Mouse (Mus musculus): ENCODE measurements at regions not wholly inside any gene's neighbourhood (a gene's known extent, or its start where the extent isn't known, plus 50 kb on each side); places are given as distances from the start of the nearest gene placed in this dataset.

DNA sequence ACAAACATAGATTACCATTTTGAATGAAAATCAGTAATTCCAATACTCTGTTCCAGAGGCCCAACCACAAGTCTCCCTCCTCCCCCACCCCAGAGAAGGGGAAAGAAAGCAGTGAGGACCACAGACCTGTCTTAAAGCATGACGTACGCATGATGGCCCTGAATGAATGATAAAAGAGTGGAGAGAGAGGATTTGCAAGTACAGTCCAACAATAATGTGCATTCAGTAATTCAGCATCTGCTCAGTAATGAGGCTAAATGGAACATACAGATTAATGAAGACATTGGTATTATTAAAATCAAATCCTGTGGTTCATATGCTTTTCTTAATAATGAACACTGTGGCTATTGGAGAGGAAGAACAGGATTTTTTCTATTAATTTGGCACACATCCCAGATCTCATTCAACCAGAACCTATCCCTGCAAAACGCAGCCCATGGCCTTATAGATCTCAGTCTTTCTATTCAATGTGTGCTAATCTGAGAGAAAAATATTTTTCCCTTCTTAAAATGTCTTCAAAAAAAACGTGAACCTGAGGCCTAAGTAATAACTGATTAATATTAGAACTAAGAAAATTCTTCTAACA is 430.7 kb upstream of the Tbc1d2b start:
- Histone ChIP-seq H3K27ac (no peak overlapping the region), H3K4me3 (no peak overlapping the region)
- no peak for TF ChIP-seq CTCF (conservative IDR thresholded peaks at IDR 0.05)
- DNase-seq (ENCODE audit: low spot score in 2 of 2) = no peak

GRCm38 (mm10) chr9:90713685-90714084 is 443.1 kb upstream of the Tbc1d2b start:
- H3K27ac ChIP-seq = no peak overlapping the region
- H3K4me3 ChIP-seq = no peak overlapping the region
- TF ChIP-seq CTCF (conservative IDR thresholded peaks at IDR 0.05) = no peak
- DNase-seq (ENCODE audit: low spot score in 2 of 2) = no peak

- no peak overlapping the region for H3K4me3 ChIP-seq
- TF ChIP-seq CTCF (conservative IDR thresholded peaks at IDR 0.05) = no peak
- DNase-seq (ENCODE audit: low spot score in 2 of 2) = no peak
- no peak overlapping the region for H3K27ac ChIP-seq
These were observed 460.8 kb upstream of the Tbc1d2b start for GRCm38 (mm10) chr9:90731450-90731849.

- no peak for TF ChIP-seq CTCF (conservative IDR thresholded peaks at IDR 0.05)
- DNase-seq (ENCODE audit: low spot score in 2 of 2) = no peak
- no peak overlapping the region for H3K27ac ChIP-seq
- no peak overlapping the region for H3K4me3 ChIP-seq
These were observed 486.6 kb upstream of the Tbc1d2b start for GRCm38 (mm10) chr9:90757175-90757574.

DNA sequence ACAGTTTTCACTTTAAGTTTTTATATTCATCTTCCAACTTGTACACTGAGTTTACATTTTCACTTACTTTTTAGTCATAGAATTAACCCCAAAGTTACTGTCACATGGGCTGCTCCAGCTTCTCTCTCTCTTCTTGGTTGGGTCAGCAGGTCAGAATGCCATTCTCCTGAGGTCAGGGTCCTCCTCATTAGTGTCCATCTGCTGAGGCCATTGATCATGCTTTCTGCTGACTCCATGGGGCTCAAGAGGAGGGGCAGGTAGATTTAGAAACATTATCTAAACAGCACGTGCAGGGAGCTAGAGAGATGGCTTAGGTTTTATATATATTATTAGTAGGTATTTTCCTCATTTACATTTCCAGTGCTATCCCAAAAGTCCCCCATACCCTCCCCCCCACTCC is 503.7 kb upstream of the Tbc1d2b start:
- no peak for DNase-seq (ENCODE audit: low spot score in 2 of 2)
- TF ChIP-seq CTCF (conservative IDR thresholded peaks at IDR 0.05) = no peak
- Histone ChIP-seq H3K4me3 (no peak overlapping the region), H3K27ac (no peak overlapping the region)

DNA sequence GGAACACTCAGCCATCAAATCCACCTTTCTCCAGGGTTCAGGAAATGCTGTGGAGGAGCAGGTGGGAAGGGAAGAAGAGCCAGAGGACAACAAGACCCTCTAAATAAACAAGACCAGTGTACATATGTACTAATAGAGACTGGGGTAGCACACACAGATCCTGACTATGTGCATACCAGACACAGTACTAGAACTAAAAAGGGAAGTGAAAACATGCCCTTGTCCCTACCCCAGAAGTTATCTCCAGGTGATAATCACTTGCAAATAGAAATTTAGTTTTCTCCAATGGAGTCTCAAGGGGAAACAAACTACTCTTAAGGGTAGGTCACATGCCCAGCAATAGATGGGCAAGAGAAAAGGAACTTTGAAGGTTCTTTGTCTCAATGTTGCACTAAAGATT is 518.9 kb upstream of the Tbc1d2b start:
- TF ChIP-seq CTCF (conservative IDR thresholded peaks at IDR 0.05) = no peak
- Histone ChIP-seq H3K4me3 (no peak overlapping the region), H3K27ac (no peak overlapping the region)
- no peak for DNase-seq (ENCODE audit: low spot score in 2 of 2)

DNA sequence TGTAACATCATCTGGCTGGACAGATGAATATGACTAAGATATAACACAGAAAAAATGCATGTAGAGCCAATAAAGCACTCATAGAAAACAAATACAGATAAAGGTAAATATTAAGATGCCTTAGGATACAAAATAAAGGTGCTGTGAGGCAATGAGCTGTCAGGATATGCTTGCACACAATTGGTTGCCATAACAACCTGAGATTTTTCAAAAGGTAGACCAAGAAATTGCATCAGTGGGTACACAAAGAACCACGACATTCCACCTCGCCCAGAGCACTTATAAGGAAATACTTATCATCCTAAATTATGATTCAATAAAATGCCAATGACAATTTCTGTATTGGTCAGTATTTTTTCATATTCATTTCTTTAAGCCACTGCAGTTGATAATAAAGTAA is 521.3 kb upstream of the Tbc1d2b start:
- no peak for DNase-seq (ENCODE audit: low spot score in 2 of 2)
- no peak overlapping the region for H3K27ac ChIP-seq
- TF ChIP-seq CTCF (conservative IDR thresholded peaks at IDR 0.05) = no peak
- H3K4me3 ChIP-seq = no peak overlapping the region

GRCm38 (mm10) chr9:90816844-90817243 is 545.4 kb upstream of the Zic4 start:
- no peak overlapping the region for H3K27ac ChIP-seq
- peak in 1 of 2 experiments; percentile 0 for DNase-seq (ENCODE audit: low spot score in 2 of 2)
- TF ChIP-seq CTCF (conservative IDR thresholded peaks at IDR 0.05) = no peak
- H3K4me3 ChIP-seq = no peak overlapping the region

- Histone ChIP-seq H3K4me3 (no peak overlapping the region), H3K27ac (no peak overlapping the region)
- peak; percentile 64 for TF ChIP-seq CTCF (conservative IDR thresholded peaks at IDR 0.05)
- DNase-seq (ENCODE audit: low spot score in 2 of 2) = no peak
These were observed 538.5 kb upstream of the Zic4 start for GRCm38 (mm10) chr9:90823574-90824280.

DNA sequence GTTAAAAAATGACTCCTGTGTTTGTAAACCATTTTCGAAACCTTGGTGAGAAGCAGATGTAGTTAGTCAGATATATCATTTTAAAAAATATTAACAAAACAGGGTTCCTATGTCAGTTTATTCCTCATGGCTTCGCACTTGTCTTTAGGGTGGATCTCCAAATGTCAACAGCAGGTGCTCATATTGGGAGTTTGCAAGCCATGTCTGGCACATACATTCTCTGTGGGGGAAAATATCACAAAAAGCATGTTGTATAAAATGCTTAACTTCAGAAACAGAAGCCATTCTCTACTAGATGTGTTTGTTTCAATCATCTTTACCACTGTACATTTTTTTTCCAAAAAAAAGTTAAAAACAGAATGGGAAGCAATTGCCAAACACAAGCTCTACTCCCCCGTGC is 534.7 kb upstream of the Zic4 start:
- Histone ChIP-seq H3K27ac (no peak overlapping the region), H3K4me3 (no peak overlapping the region)
- DNase-seq (ENCODE audit: low spot score in 2 of 2) = no peak
- no peak for TF ChIP-seq CTCF (conservative IDR thresholded peaks at IDR 0.05)

DNA sequence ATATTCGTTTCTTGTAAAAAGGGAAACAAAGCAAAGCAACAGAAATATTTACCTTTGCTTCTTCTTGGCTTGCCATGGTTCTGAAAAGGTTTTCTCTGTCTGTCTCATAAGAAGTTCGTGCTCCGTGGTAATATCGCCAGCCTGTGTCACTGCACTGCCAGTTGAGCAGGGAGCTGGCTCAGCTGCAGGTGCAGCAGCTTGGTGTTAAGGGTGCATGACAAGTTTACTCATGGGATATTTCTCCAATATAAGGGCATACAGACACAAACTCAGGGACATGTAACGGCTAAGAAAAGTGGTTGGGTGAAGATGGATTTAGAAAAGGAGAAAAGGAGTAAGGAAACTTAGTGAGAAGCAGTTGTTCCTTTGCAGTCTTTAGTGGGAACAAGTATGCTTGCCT is 533.5 kb upstream of the Zic4 start:
- DNase-seq (ENCODE audit: low spot score in 2 of 2) = no peak
- Histone ChIP-seq H3K4me3 (no peak overlapping the region), H3K27ac (no peak overlapping the region)
- no peak for TF ChIP-seq CTCF (conservative IDR thresholded peaks at IDR 0.05)

- H3K27ac ChIP-seq = no peak overlapping the region
- no peak for DNase-seq (ENCODE audit: low spot score in 2 of 2)
- H3K4me3 ChIP-seq = no peak overlapping the region
- TF ChIP-seq CTCF (conservative IDR thresholded peaks at IDR 0.05) = no peak
These were observed 531.5 kb upstream of the Zic4 start for GRCm38 (mm10) chr9:90830704-90831103.

GRCm38 (mm10) chr9:90833743-90834539 is 528.3 kb upstream of the Zic4 start:
- Histone ChIP-seq H3K27ac (no peak overlapping the region), H3K4me3 (no peak overlapping the region)
- DNase-seq (ENCODE audit: low spot score in 2 of 2) = no peak
- no peak for TF ChIP-seq CTCF (conservative IDR thresholded peaks at IDR 0.05)

Measured in layer of hippocampus, adult 2 months (tissue).